In genomic region chr11:96946498-96946897, GRCm38 (mm10) we compare ENCODE assay signal across 1 mouse cellular context.
TF ChIP-seq lines count a peak whose summit lies in the region.

No protein-coding gene starts in this region.

TF ChIP-seq in MEL, 35 proteins besides CTCF, POLR2A, EP300 and RAD21 (continued from another document):
- TF ChIP-seq NRF1 (IDR thresholded peaks at IDR 0.05; ENCODE audit: insufficient read depth, low read depth, low read length, poor library complexity, severe bottlenecking) (no peak), NELFE (IDR thresholded peaks at IDR 0.05; ENCODE audit: low read depth, low read length) (no peak), TCF12 (IDR thresholded peaks at IDR 0.05; ENCODE audit: low read depth, low read length) (no peak), ZMIZ1 (IDR thresholded peaks at IDR 0.05; ENCODE audit: low read depth, low read length) (no peak)
